Mouse (Mus musculus): ENCODE measurements at regions not wholly inside any gene's neighbourhood (a gene's known extent, or its start where the extent isn't known, plus 50 kb on each side); places are given as distances from the start of the nearest gene placed in this dataset.

DNA sequence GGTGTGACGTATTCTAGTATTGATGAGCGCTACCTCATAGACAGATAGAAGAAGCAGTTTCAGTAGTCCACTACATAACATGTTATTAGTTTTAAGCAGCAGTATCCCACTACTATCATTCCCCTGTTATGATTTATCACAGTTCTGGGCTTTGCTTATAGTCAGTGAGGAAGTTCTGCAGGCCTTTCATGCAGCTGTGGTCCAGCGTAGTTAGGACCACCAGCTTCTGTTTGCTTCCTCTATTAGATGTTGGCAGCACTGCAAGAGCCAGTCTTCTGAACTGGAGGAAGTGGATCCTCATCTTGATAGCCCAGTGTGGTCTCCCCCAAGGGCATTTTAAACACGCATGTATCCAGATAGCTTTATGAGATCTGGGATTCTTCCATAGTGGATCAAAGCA is 147.4 kb upstream of the Trib2 start:
- TF ChIP-seq POLR2A (IDR thresholded peaks at IDR 0.05; ENCODE audit: borderline replicate concordance, insufficient read depth, low read length) (no peak), CTCF (IDR thresholded peaks at IDR 0.05; ENCODE audit: borderline replicate concordance, insufficient read depth, low read depth, low read length) (no peak)
